Mouse (Mus musculus) T-cell, adult 2 months (primary cell): Measurements from ENCODE around the gene Tmsb15b1.
"Not testable (repeated sequence)": the region's sequence is repeated elsewhere in the genome, so short reads cannot be mapped to it uniquely, and the experiment has no call there.

Experiments used
- DNase-seq: peaks from one replicate; pipeline ENCODE4 v3.0.0; 2022; ENCODE audit warnings: low spot score

Tmsb15b1 gene

DNA sequence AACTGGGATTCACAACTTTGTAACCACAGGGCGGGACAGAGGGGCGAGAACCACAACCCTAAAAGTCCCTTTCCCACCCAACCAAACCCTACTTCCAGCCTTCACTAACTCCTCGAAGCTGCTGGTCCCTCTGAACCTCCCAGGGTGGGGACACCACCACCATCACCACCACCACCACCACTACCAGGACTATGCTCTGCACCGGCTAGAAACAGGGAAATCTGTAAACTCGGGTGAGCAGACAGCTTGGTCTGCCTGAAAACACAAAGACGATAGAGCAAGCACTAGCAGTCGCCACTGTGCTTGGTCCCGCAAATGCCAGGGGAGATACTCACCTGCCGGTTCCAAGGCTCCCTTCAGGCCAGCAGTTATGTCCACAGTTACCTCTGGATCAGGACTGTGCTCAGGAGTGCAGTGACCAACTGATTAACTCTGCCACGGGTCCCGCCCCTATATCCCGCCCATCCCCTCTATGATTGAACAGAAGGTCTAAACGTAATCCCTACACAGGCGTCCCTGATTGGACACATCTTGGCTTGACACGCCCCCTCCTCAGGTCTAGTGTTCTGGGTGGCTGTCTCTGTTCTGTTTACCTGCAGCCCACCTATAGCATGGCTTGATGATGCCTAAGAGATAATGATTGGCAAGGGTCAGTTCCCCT is at the start of gene Tmsb15b1, which contains the start of gene Tmsb15l:
TSS of gene Tmsb15b1 (minus strand) at position 451 of the 661 bp plus-strand sequence.
TSS of gene Tmsb15l (minus strand) at position 446 of the 661 bp plus-strand sequence.
- DNase-seq = peak; percentile 78

DNA sequence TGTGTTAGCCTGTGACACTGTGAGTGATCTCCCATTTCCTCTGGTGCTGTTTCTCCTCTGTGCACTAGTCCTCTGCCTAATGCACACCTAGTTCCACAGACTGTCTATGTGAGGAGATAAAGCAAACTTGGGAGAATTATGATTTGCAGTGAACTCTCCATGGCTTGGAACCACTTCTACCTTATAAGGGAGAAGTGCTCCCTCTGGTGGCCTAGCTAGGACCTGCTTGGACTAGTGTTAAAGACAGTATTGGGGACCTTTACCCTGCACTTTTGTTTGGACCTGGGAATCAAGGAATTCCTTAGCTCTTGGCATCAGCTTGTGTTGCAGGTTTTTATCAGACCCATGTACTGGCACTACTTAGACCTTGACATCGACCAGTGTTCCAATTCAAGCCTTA is 42.6 kb upstream of the Tmsb15b1 start:
- DNase-seq = peak; percentile 39

DNA sequence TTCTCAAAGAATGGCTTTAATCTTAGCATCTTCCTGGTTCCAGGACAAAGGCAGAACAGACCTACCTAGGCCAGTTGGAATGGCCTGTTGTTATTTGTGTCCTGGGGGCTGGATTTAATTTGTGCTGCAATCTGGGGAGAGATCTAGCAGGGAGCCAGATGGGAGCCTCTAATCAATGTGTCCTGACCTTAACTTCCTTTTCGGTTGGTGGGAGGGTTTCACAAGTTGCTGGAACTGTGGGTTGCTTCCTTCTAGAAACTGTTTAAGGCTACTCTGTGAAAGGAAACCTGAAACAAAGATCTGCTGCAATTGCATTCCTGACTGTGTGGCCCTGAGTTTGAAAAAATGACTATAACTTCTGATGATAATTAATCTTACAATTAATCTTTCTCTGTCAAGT is 41.0 kb upstream of the Tmsb15b1 start:
- DNase-seq = no peak

DNA sequence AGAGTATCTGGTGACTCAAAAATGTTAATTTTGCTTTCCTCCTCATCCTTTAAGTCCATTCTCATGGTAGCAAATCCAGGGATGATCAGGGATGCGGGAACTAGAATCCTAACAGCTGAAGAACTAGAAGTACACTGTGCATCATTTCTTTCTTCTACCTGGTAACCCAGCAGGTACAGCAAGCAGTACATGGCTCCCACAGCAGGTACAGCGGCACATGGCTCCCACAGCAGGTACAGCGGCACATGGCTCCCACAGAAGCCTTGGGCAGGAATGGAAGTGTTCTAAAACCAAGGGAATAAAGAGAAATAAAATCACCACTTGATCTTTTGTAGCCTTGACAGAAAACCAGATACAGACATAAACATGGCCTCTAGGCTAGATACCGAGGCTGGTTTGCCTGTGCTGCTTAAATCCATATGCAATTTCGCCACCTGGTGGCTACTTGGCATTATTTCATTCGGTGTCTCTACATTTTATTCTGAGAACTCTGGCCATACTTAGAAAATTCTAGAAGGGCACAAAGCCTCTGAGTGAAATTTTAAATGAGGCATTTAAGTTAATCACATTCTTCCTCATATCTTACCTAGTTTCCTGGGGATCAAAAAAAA is 38.5 kb upstream of the Tmsb15b1 start:
- peak; percentile 56 for DNase-seq

DNA sequence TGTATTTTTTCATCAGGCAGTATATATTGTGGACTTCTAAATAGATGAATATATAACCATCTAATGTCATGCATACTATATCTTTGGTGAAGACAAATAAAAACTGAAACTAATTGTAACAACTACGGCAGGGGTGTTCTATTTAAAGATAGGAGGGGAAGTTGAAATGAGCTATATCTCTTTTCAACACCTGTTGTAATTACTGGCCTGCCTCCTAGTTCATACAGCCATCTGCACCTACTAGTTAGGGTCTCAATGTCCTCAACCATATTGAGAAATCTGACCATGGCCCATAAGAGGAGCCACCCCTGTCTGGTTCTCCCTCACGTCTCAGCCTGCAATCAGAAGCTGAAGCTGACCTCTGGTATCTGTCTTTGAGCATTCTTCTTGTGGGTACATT is 19.6 kb upstream of the Tmsb15b1 start:
- DNase-seq = no peak

DNA sequence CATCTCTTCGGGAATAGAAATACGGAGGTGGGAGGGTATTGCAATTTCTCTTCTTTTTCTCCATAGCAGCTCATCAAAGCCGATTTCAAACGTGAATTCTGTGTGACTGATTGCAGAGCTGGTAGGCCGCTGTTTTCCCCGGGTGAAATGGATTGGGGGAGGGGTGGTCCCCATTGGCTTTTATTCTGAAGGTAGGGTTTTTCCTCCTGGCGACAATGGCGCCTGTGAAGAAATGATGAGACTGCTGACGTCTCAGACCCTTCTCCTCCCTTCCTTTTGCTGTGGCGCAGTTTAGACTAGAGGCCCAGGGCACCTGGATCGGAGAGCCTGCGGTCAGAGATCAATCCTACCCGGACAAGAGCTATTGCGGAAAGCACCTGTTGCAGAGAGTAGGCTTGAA is 17.0 kb upstream of the Tmsb15b1 start:
- DNase-seq = no peak

DNA sequence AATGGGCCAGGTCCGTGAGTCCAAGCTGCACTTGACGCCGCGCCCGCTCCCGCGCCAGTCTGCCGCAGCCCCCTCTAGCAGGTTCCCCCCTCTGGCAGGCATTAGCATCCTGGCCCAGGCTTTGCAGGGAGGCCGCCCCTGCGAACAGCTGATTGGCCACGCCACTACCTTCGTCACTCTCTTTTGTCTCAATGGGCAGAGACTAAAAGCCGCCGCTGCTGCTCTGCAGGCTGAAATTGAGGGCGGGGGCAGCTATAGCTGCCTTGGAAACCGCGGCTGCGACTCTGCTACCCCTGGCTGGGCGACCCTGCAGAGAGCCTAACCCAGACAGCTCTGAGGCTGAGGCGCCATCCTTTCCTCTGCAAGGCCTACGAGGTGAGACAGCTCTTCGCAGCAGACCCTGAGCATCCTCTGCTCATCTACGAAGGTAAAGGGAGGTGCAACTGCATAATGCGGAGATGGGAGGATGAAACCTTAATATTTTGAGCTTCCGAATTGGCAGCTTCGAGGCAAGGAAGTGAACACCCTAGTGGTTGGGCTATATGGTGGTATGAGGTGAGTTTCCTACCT is 16.4 kb upstream of the Tmsb15b1 start, which contains the start of gene Zcchc18:
TSS of gene Zcchc18 (plus strand) at position 178 of the 570 bp plus-strand sequence.
- peak; percentile 68 for DNase-seq

DNA sequence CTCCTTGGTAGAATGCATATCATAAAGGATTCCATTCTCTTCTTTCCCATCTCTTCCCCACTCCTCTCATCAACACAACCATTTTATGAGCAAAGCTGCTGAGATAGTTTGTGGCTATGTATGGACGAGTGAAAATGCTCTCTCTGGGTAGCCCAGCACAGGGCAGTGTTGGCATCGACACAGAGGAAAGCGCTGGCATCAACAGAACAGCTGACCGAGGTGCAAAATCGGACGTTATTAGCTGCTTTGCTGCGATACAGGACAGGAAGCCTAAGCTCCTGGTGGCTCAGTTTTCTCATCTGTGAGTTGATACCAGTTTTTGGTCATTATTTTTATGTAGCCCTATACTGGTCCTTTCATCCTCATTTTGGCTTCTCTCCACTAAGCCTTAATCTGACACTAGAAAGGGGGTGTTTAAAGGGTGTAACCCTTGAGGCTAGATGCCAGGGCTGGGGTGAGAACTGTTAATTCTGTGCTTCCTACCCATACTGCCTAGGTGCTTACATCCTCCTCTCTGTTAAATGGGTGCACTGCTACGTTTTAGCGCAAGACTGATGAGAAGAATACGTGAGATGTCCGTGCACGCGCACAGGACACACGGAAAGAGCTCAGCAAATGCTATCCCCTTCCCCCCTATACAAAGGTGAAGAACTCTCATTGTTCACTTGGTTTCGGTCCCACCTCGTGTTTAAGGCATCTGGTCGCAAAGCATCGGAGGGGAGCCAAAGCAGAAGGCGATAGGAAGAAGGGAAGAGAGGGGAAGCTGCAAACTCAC is 15.7 kb upstream of the Tmsb15b1 start:
- peak; percentile 20 for DNase-seq

DNA sequence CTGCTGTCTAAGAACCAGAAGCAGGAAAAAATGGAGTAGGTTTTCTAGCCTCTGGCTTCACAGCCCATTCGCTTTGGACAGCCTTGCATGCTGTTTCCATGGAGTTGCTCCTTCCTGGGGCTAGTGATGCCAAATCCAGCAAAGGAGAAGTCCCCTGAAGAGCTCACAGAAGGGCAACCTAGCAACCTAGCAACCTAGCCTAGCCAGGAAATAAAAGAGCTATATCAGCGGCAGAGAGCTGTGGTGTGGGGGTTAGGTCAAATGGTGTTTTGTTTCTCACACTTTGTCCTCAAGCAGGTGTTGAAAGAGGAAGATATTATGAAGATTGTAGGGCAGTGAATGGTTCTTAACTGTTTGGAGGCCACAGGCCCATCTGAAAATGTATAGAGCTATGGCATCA is 14.6 kb upstream of the Tmsb15b1 start:
- DNase-seq = no peak

DNA sequence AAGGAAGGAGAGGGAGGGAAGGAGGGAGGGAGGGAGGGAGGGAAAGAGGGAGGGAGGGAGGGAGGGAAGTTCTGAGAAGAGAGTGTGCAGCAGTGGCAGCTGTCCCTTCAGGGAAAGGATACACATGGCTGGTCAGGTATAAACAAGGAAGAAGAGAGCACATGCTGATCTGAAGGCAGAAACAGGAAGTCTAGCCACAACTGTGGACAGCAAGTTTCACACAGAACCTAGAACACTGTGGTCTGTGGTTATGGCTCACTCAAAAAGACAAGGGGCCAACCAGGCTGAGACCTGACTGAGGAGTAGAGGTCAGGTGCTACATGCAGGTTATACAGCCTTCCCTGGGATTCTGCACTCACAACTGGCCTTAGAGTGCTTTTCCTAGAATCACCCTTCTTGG is 9.4 kb upstream of the Tmsb15b1 start:
- DNase-seq = peak; percentile 31

DNA sequence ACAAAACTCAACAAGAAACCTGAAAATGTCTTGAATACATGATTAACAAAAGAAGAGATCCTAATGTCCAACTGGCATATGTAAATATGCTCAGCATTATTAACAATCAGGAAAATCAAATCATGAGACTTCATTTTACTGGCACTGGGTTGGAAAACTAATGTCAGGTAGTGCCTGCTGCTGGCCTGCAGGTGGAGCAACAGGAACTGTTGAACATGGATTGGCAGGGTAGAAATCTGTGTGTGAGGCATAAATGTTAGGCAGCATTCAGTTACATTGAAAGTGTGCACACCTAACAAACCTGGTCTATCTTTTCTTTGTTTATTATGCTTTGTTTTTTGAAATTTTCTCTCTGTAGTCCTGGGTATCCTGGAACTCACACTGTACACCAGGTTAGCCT is 1.9 kb upstream of the Tmsb15b1 start:
- peak; percentile 19 for DNase-seq

DNA sequence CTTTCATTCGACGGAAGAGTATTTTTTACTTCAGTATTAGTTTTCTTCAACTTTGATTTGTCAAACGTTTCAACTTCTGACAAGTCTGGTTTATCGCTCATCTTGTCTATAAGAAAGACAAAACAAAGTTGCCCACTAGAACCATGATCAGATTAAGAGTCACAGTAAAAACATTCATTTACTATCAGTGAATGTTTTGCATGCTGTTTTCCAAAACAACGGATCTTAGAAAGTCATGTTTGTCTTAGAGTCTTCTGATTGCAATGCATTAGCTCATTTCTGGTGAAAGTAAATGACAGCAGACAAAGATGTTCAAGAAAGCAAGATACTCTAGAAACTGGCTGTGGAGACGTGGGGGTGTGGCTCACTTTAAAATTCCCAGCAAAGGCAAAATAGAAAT is 1.3 kb downstream of the Tmsb15b1 start, which contains the start of gene Tmsb15b2:
TSS of gene Tmsb15b2 (minus strand) at position 101 of the 400 bp plus-strand sequence.
- not testable (repeated sequence) for DNase-seq

DNA sequence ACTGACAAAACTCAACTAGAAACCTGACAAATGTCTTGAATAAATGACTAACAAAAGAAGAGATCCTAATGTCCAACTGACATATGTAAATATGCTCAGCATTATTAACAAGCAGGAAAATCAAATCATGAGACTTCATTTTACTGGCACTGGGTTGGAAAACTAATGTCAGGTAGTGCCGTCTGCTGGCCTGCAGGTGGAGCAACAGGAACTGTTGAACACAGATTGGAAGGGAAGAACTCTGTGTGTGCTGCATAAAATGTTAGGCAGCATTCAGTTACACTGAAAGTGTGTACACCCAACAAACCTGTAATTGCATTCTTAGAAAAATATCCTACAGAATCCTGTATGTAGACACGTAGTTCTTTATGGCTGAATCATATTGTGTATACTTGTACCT is 17.0 kb downstream of the Tmsb15b1 start:
- peak; percentile 13 for DNase-seq

DNA sequence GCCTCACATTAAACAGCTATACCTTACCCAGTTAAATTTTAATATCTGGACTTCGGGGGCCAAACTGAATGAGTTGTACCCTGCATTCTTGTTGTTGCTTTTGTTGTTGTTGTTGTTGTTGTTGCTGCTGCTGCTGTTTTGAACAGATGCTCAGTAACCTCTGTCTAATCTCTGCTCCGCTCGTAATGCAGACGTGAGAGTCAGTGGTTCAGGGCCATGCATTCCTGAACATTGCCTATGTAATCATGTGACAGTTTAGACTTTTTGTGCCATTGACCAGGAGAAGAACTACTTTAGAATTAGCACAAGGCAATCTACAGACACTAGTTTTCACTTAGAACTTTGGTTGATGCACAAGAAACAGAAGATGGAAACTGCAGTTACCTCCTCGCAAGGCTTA is 18.4 kb downstream of the Tmsb15b1 start:
- DNase-seq = not testable (repeated sequence)

DNA sequence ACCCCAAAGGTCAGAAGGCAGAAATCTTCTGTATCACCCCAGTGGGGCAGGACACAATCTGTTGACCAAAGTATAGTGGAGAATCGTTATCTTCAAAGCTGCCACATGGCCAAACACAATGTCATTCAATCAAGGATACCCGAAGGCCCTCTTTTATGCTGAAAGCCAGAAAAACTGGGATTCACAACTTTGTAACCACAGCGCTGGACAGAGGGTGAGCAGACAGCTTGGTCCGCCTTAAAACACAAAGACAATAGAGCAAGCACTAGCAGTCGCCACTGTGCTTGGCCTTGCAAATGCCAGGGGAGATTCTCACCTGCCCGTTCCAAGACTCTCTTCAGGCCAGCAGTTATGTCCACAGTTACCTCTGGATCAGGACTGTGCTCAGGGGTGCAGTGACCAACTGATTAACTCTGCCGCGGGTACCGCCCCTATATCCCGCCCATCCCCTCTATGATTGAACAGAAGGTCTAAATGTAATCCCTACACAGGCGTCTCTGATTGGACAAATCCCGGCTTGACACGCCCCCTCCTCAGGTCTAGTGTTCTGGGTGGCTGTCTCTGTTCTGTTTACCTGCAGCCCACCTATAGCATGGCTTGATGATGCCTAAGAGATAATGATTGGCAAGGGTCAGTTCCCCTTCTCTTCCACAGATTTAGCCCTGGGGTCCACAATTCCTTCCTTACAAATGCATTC is 18.9 kb downstream of the Tmsb15b1 start:
- DNase-seq = not testable (repeated sequence)

DNA sequence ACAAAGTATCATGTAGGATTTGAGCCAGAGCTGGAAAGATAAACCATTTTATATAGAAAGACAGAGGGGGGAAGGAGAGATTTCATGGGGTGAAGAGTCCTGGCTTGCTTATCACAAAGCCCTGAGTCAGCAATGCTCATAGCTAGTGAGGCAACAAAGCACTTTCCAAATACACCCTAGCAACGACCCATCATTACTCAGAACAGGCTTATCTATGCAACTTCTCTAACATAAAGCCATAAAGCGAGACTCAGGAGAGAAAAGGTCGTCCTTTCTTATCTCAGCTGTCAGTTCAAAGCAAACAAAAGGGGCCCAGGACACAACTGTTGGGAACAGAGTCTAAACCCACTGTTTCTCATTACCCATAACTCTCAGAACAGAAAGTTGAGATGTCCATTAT is 38.7 kb downstream of the Tmsb15b1 start:
- DNase-seq = no peak

DNA sequence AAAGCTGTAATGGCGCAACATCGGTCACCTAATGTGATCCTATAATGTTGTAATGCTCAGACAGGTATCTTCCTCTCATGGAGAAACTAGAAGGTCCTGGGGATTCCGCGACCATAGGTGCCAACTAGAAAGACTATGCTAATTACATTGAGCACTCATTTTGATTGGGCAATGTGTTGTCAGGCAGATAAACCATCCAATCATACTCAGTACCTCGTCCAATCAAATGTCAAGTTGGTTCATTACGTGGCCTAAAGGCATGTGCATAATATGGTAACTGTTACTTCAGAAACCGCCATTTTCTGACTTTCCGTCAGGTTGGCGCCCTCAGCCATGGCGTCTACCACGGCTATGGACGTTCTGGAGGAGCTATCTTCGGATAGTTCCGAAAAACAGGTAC is 49.6 kb downstream of the Tmsb15b1 start, which contains the start of gene H2bfm:
TSS of gene H2bfm (plus strand) at position 295 of the 400 bp plus-strand sequence.
- peak; percentile 10 for DNase-seq

DNA sequence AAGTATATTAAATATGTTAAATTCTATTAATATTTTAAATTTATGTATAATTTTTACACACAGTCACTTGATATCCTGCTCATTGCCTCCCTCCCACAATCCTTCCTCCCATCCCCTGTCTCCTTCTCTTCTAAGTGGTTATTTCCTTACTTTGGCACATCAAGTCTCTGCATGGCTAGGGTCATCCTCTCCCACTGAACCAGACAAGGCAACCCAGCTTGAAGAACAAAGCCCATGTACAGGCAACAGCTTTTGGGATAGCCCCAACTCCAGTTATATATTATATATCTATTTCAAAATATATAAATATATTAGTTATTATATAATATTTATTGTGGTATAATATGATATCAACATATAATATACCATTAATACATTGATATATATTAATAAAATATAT is 50.8 kb downstream of the Tmsb15b1 start:
- DNase-seq = no peak
